Mouse (Mus musculus) CH12.LX (cell line): ENCODE measurements at regions not wholly inside any gene's neighbourhood (a gene's known extent, or its start where the extent isn't known, plus 50 kb on each side); places are given as distances from the start of the nearest gene placed in this dataset.

Experiments
- DNase-seq: peaks from one replicate; pipeline ENCODE4 v3.0.0-alpha.2; 2013; ENCODE audit errors: extremely low read depth
- H3K27ac ChIP-seq: 2 replicates; pipeline ENCODE4 v1.5.1; 2012; ENCODE audit warnings: low read depth, mild to moderate bottlenecking, control low read depth, moderate library complexity; ENCODE audit not compliant: insufficient read depth
- H3K27me3 ChIP-seq: replicated peaks from 2 replicates; pipeline ENCODE3; 2012; ENCODE audit warnings: inconsistent platforms
- H3K36me3 ChIP-seq, 2 experiments: replicated peaks in 1 of 2; 2 replicates each; pipeline versions ENCODE3 to v1.6.1; 2012; ENCODE audit warnings: inconsistent platforms in 1 of 2, low read length in 1 of 2, mild to moderate bottlenecking in 1 of 2, mixed read lengths in 1 of 2, moderate library complexity in 1 of 2; ENCODE audit not compliant: control insufficient read depth in 1 of 2, insufficient read depth in 1 of 2
- H3K4me1 ChIP-seq, 2 experiments: 2 replicates each; pipeline ENCODE4 v1.6.1; 2012; ENCODE audit warnings: inconsistent platforms in 1 of 2, moderate library complexity in 1 of 2; ENCODE audit not compliant: insufficient read depth in 2 of 2, control insufficient read depth in 1 of 2
- H3K4me2 ChIP-seq: 2 replicates; pipeline ENCODE4 v1.6.1; 2012; ENCODE audit warnings: low read depth, mild to moderate bottlenecking, control low read depth; ENCODE audit not compliant: poor library complexity, insufficient read depth, severe bottlenecking
- H3K4me3 ChIP-seq, 3 experiments: fragments of 150-350 bp in 1 of 3; sonication (generic) in 1 of 3; replicated peaks in 1 of 3; 2 replicates each; pipeline versions ENCODE3 to v1.5.1; 2011 to 2012; ENCODE audit warnings: low read depth in 2 of 3, low read length in 2 of 3, mild to moderate bottlenecking in 2 of 3, moderate library complexity in 2 of 3, control low read depth in 1 of 3, improper control_type of control experiment in 1 of 3, inconsistent platforms in 1 of 3, mixed read lengths in 1 of 3; ENCODE audit not compliant: poor library complexity in 1 of 3
- H3K79me2 ChIP-seq: replicated peaks from 2 replicates; pipeline ENCODE4 v1.6.1; 2012; ENCODE audit warnings: mild to moderate bottlenecking, moderate library complexity; ENCODE audit not compliant: control insufficient read depth, poor library complexity, insufficient read depth, severe bottlenecking; ENCODE audit errors: extremely low read depth
- H3K9ac ChIP-seq: 2 replicates; pipeline ENCODE4 v1.6.1; 2012; ENCODE audit warnings: low read depth, mild to moderate bottlenecking, control low read depth, moderate library complexity; ENCODE audit not compliant: insufficient read depth
- H3K9me3 ChIP-seq: replicated peaks from 2 replicates; pipeline ENCODE3; 2012; ENCODE audit warnings: low read length, inconsistent platforms, mixed read lengths
- BHLHE40 ChIP-seq: IDR thresholded peaks from 2 replicates; pipeline ENCODE4 v1.6.1; 2011; ENCODE audit warnings: mild to moderate bottlenecking, low read depth, low read length, improper control_type of control experiment
- CHD1 ChIP-seq: IDR thresholded peaks from 2 replicates; pipeline ENCODE4 v1.6.1; 2012; ENCODE audit warnings: low read depth, low read length, improper control_type of control experiment, inconsistent platforms
- CTCF ChIP-seq, 2 experiments: IDR thresholded peaks in 1 of 2; conservative IDR thresholded peaks in 1 of 2; 2 replicates each; pipeline ENCODE4 v1.5.1; 2011 to 2012; ENCODE audit warnings: low read depth in 2 of 2, low read length in 2 of 2, improper control_type of control experiment in 1 of 2, inconsistent platforms in 1 of 2, mild to moderate bottlenecking in 1 of 2, moderate library complexity in 1 of 2
- E2F4 ChIP-seq: IDR thresholded peaks from 2 replicates; pipeline ENCODE4 v1.6.1; 2011; ENCODE audit warnings: low read depth, low read length, improper control_type of control experiment; ENCODE audit not compliant: insufficient replicate concordance
- EP300 ChIP-seq: IDR thresholded peaks from 2 replicates; pipeline ENCODE4 v1.6.1; 2011; ENCODE audit warnings: low read length, improper control_type of control experiment
- ETS1 ChIP-seq: conservative IDR thresholded peaks from 2 replicates; pipeline ENCODE4 v1.6.1; 2012; ENCODE audit warnings: low read depth, mild to moderate bottlenecking, inconsistent platforms, low read length, improper control_type of control experiment, moderate library complexity
- JUND ChIP-seq: conservative IDR thresholded peaks from 2 replicates; pipeline ENCODE4 v1.6.1; 2011; ENCODE audit warnings: low read depth, low read length, improper control_type of control experiment
- MAFK ChIP-seq: IDR thresholded peaks from 2 replicates; pipeline ENCODE4 v1.6.1; 2011; ENCODE audit warnings: low read length, improper control_type of control experiment; ENCODE audit not compliant: insufficient replicate concordance
- MAX ChIP-seq: IDR thresholded peaks from 2 replicates; pipeline ENCODE4 v1.6.1; 2011; ENCODE audit warnings: low read length, improper control_type of control experiment
- MAZ ChIP-seq: IDR thresholded peaks from 2 replicates; pipeline ENCODE4 v1.6.1; 2012; ENCODE audit warnings: low read depth, mild to moderate bottlenecking, inconsistent platforms, low read length, improper control_type of control experiment, moderate library complexity
- MEF2A ChIP-seq: IDR thresholded peaks from 2 replicates; pipeline ENCODE4 v1.6.1; 2014; ENCODE audit warnings: low read depth, mild to moderate bottlenecking, inconsistent platforms, low read length, improper control_type of control experiment, borderline replicate concordance
- MYC ChIP-seq: IDR thresholded peaks from 2 replicates; pipeline ENCODE4 v1.6.1; 2011; ENCODE audit warnings: low read depth, mild to moderate bottlenecking, improper control_type of control experiment, low read length
- NELFE ChIP-seq: IDR thresholded peaks from 2 replicates; pipeline ENCODE4 v1.6.1; 2011; ENCODE audit warnings: low read depth, low read length, improper control_type of control experiment
- NRF1 ChIP-seq: IDR thresholded peaks from 2 replicates; pipeline ENCODE4 v1.6.1; 2014; ENCODE audit warnings: low read depth, mild to moderate bottlenecking, inconsistent platforms, low read length, improper control_type of control experiment, moderate library complexity
- PAX5 ChIP-seq: IDR thresholded peaks from 2 replicates; pipeline ENCODE4 v1.6.1; 2012; ENCODE audit warnings: low read length, inconsistent platforms, mixed read lengths
- POLR2A ChIP-seq: IDR thresholded peaks from 2 replicates; pipeline ENCODE4 v1.6.1; 2011; ENCODE audit warnings: low read depth, mild to moderate bottlenecking, improper control_type of control experiment, low read length
- POLR2AphosphoS2 ChIP-seq: IDR thresholded peaks from 2 replicates; pipeline ENCODE4 v1.6.1; 2011; ENCODE audit warnings: low read depth, low read length, improper control_type of control experiment
- RAD21 ChIP-seq: IDR thresholded peaks from 2 replicates; pipeline ENCODE4 v1.6.1; 2011; ENCODE audit warnings: low read depth, mild to moderate bottlenecking, low read length, improper control_type of control experiment, moderate library complexity
- SMC3 ChIP-seq: IDR thresholded peaks from 2 replicates; pipeline ENCODE4 v1.6.1; 2011; ENCODE audit warnings: low read depth, low read length, improper control_type of control experiment
- ZC3H11A ChIP-seq: IDR thresholded peaks from 2 replicates; pipeline ENCODE4 v1.6.1; 2012; ENCODE audit warnings: low read depth, mild to moderate bottlenecking, inconsistent platforms, low read length, improper control_type of control experiment
- ZKSCAN1 ChIP-seq: IDR thresholded peaks from 2 replicates; pipeline ENCODE4 v1.6.1; 2012; ENCODE audit warnings: low read depth, inconsistent platforms, low read length, improper control_type of control experiment, borderline replicate concordance
- ZNF384 ChIP-seq: IDR thresholded peaks from 2 replicates; pipeline ENCODE4 v1.6.1; 2012; ENCODE audit warnings: low read depth, low read length, improper control_type of control experiment, inconsistent platforms
- dilution Hi-C: fragments of 300-500 bp; cut with MboI; formaldehyde crosslinking; loops from 2 replicates; pipeline ENCODE4 v1.14.3; 2020; ENCODE audit warnings: low sequenced_read_pairs; ENCODE audit not compliant: extremely low pct_unique_long_range_greater_than_20kb, extremely low pct_ligation_motif_present
- in situ Hi-C: fragments of 300-500 bp; cut with MboI; formaldehyde crosslinking; loops from 3 replicates; pipeline ENCODE4 v1.14.3; 2019; ENCODE audit warnings: low sequenced_read_pairs, low pct_ligation_motif_present, low pct_unique_long_range_greater_than_20kb, mixed read lengths

DNA sequence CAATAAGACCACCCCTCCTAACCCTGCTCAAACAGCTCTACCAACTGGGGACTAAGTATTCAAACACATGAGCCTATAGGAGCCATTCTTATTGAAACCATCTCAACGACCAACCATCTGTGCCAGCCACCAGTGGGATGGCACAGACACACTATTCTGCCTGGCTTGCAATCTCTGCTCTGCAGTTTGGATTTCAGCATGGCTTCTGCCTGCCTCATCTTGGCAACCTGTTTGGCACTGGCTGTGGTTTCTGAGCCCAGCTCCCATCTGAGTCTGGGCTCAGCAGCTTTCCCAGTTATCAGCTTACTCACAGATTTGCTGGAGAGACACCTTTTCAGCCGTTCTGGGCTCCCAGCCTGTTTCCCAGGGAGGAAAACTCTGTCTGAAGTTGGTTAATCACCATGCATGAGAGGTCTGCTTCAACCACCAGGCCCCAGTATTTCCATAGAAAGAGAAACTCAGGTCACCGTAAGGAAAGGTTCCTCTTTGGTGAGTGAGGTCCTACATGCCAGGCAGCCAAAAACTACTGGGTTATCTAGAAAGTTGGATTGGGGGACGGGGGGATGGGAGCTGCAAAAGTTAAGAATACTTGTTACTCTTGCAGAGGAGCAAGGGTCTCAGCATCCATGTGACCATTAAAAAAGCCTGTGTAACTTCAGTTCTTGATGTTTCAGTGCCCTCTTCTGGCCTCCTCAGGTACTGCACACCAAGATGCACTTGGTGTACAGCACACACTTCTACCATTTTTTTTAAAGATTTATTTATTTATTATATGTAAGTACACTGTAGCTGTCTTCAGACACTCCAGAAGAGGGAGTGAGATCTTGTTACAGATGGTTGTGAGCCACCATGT lies 68.1 kb upstream of the Caprin1 start:
- in situ Hi-C loops (no loop called here), dilution Hi-C loops (no loop called here)
- Histone ChIP-seq H3K4me3 (no peak overlapping the region), H3K9me3 (peaks cover 2% of the 10 kb centered on the region), H3K4me2 (peak overlapping the region; percentile 33; the same call in 1 of the 2 replicates), H3K27ac (no peak overlapping the region), H3K27me3 (no peaks in the 10 kb centered on the region), H3K79me2 (no peaks in the 10 kb centered on the region), H3K9ac (no peak overlapping the region), H3K36me3 (no peaks in the 10 kb centered on the region), H3K4me1 (peaks cover 0 to 8% of the 10 kb centered on the region in 2 experiments; a peak in 2 of 4 replicates)
- DNase-seq: peak; percentile 79
- TF ChIP-seq E2F4 (no peak), EP300 (peak; percentile 31; the same call in 1 of the 2 replicates), MYC (0 out of 2 replicates have a peak, but pooled peaks have one; percentile 64), ZNF384 (peak; percentile 61; the same call in 1 of the 2 replicates), CTCF (conservative IDR thresholded peaks at IDR 0.05 in 1 of 2, IDR thresholded peaks at IDR 0.05 in 1 of 2; ENCODE audit: low read depth in 2 of 2, low read length in 2 of 2) (peak; percentile 70 to 80), RAD21 (peak; percentile 70), MEF2A (no peak), MAFK (no peak), NRF1 (no peak), CHD1 (no peak), POLR2AphosphoS2 (no peak), PAX5 (no peak), SMC3 (peak; percentile 49; the same call in 1 of the 2 replicates), NELFE (no peak), ZC3H11A (peak; percentile 35; the same call in 1 of the 2 replicates)

DNA sequence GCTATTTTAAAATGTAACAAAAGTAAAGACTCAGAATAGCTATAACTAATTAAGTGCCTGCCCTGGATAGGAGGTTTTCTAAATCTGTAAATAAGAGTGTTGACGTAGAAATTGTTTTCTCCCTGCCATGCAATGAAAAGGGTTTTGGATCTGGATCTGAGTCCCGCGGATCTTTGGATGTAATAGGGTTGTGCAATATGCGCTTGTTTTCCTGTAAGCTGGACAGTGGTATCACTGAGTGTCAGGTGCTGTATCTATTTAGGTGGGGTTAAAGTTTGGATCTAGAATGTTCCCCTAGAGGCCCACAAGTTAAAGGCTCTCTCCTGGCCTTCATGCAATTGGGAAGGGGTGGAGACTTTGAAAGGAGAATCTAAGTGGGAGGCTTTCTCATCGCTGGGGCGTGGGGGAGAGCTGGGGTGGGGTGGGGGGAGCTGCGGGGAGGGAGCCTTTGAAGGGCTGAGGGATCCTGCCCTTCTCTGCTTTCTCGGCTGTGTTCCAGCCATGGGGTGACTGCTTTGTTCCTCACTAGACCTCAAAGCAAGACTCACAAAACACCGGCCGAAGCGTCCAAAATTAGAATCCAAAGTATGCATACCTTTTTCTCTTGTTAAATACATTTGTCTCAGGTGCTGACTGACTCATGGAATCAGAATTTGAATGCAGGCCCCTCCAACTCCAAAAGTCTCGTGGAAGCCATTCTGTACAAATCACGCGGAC lies 70.0 kb upstream of the Caprin1 start:
- no peak overlapping the region for H3K9ac ChIP-seq
- TF ChIP-seq MAZ (no peak), ZKSCAN1 (no peak), POLR2A (no peak), JUND (no peak), NELFE (no peak), MEF2A (no peak), PAX5 (no peak), BHLHE40 (no peak), MAX (no peak), ETS1 (no peak), SMC3 (no peak)
- no peaks in the 10 kb centered on the region for H3K79me2 ChIP-seq
- no peak overlapping the region for H3K27ac ChIP-seq
- H3K27me3 ChIP-seq: no peaks in the 10 kb centered on the region
- peaks cover 7 to 18% of the 10 kb centered on the region in 2 experiments for H3K4me1 ChIP-seq
- H3K36me3 ChIP-seq: no peaks in the 10 kb centered on the region
- H3K4me2 ChIP-seq: no peak overlapping the region
- no peak overlapping the region for H3K4me3 ChIP-seq
- DNase-seq: no peak
- H3K9me3 ChIP-seq: peaks cover 2% of the 10 kb centered on the region
- in situ Hi-C loops (no loop called here), dilution Hi-C loops (no loop called here)
